ENCODE assay signal across 22 mouse cellular contexts in the genomic region with DNA sequence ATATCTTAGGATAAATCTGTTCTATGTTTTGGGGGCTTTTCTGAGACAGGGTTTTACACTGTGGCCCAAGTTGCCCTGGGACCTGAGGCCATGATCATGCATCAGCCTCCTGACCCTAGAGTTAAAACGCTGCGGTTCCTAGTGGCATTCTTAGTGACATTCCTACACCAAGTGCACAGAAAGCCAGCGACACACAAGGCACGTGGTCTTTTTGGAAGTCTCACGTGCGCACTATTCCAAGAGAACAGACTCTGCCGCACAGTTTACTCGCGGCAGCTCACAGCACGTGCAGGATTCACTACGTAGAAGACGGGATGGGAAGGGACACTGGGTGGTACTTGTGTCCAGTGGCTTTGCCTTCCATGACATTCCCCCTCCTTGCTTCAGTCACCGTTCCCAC. TPM values are rescaled to one million over a fixed set of nuclear protein-coding genes. Genes with fewer than 3 reads are reported as not detected.
"Had no signal": no experiment of that assay in that cellular context is flagged by ENCODE, and none has a peak within 500 bp of the region (broad histone marks: within the 10 kb centered on the region; RNA-seq: fewer than 3 reads in every experiment).

No protein-coding gene starts in this region.

- H3K9me3 ChIP-seq: limb, embryonic 15.5 days; megakaryocyte, embryonic 14.5 days; midbrain, embryonic 15.5 days; neural tube, embryonic 12.5 days had no signal

- H3K4me3 ChIP-seq: limb, embryonic 15.5 days; megakaryocyte, embryonic 14.5 days; midbrain, embryonic 15.5 days; neural tube, embryonic 12.5 days had no signal

- H3K4me2 ChIP-seq: limb, embryonic 15.5 days; midbrain, embryonic 11.5 days; midbrain, embryonic 15.5 days; neural tube, embryonic 12.5 days had no signal

- ATAC-seq: midbrain, embryonic 15.5 days had no signal

- H3K27ac ChIP-seq: limb, embryonic 15.5 days; macrophage; midbrain, embryonic 15.5 days; neural tube, embryonic 12.5 days had no signal

- H3K36me3 ChIP-seq: midbrain, embryonic 15.5 days had no signal

- H3K27me3 ChIP-seq: limb, embryonic 15.5 days; megakaryocyte, embryonic 14.5 days; midbrain, embryonic 15.5 days; neural tube, embryonic 12.5 days had no signal

- H3K9ac ChIP-seq: limb, embryonic 15.5 days; midbrain, embryonic 15.5 days; neural tube, embryonic 12.5 days had no signal

- DNase-seq: kidney, adult 8-10 months; layer of hippocampus, adult 9-11 months; layer of hippocampus, postnatal 36 days; lung, adult 2 months; right cerebral cortex, postnatal 4 days; spleen, adult 18-20 months; thymus, postnatal 36 days had no signal

RNA-seq across cellular contexts. Expression of gene Gm5475, which starts 7.0 kb away (rescaled TPM):
- total RNA-seq: layer of hippocampus, adult 18-20 months; layer of hippocampus, postnatal 36 days; left cerebral cortex, postnatal 36 days; monocyte, adult 5-6 weeks; neutrophil, adult 5-6 weeks had no signal
- polyA plus RNA-seq: lung, adult 2 months; macrophage; midbrain, embryonic 11.5 days; stomach, embryonic 14.5 days had no signal

RNA-seq across cellular contexts. Expression of gene Higd1c, which starts 50.6 kb away (rescaled TPM):
- total RNA-seq: layer of hippocampus, adult 18-20 months; layer of hippocampus, postnatal 36 days; left cerebral cortex, postnatal 36 days; monocyte, adult 5-6 weeks; neutrophil, adult 5-6 weeks had no signal
- polyA plus RNA-seq: inflammation-experienced regulatory T-cells, adult 6 months; kidney, postnatal 0 days; limb, embryonic 15.5 days; lung, adult 2 months; lung, postnatal 0 days; macrophage; midbrain, embryonic 11.5 days; midbrain, embryonic 15.5 days; stomach, embryonic 14.5 days; thymus, postnatal 0 days had no signal
